Mouse (Mus musculus): ENCODE results near the gene Zfp324.

Zfp324 gene

GRCm38 (mm10) chr7:12966104-12966845 lies 637 bp downstream of the Zfp324 start:
- DNase-seq (ENCODE audit: low read depth in 2 of 2, low spot score in 2 of 2): peak; percentile 15 to 30

GRCm38 (mm10) chr7:12970906-12971305 lies 5.3 kb downstream of the Zfp324 start:
- DNase-seq (ENCODE audit: low read depth in 2 of 2, low spot score in 2 of 2): no peak

GRCm38 (mm10) chr7:12977682-12978389 lies 12.2 kb downstream of the Zfp324 start, which contains the start of gene Zfp446:
Gene Zfp446, plus strand, starts transcription at chr7:12977848.
- peak; percentile 96 to 97 for DNase-seq (ENCODE audit: low read depth in 2 of 2, low spot score in 2 of 2)

- DNase-seq (ENCODE audit: low read depth in 2 of 2, low spot score in 2 of 2): no peak
Observed at GRCm38 (mm10) chr7:12978931-12979722, 13.5 kb downstream of the Zfp324 start.

GRCm38 (mm10) chr7:12979776-12980175 lies 14.1 kb downstream of the Zfp324 start:
- no peak for DNase-seq (ENCODE audit: low read depth in 2 of 2, low spot score in 2 of 2)

- DNase-seq (ENCODE audit: low read depth in 2 of 2, low spot score in 2 of 2): no peak
Observed at GRCm38 (mm10) chr7:12980291-12980690, 14.7 kb downstream of the Zfp324 start.

- no peak for DNase-seq (ENCODE audit: low read depth in 2 of 2, low spot score in 2 of 2)
Observed at GRCm38 (mm10) chr7:12985724-12986123, 20.1 kb downstream of the Zfp324 start.

GRCm38 (mm10) chr7:12986906-12987305 lies 21.3 kb downstream of the Zfp324 start:
- DNase-seq (ENCODE audit: low read depth in 2 of 2, low spot score in 2 of 2): no peak

- no peak for DNase-seq (ENCODE audit: low read depth in 2 of 2, low spot score in 2 of 2)
Observed at GRCm38 (mm10) chr7:12987409-12988189, 22.0 kb downstream of the Zfp324 start.

- DNase-seq (ENCODE audit: low read depth in 2 of 2, low spot score in 2 of 2): peak; percentile 44 to 66
Observed at GRCm38 (mm10) chr7:12992222-12992621, 26.6 kb downstream of the Zfp324 start.

- no peak for DNase-seq (ENCODE audit: low read depth in 2 of 2, low spot score in 2 of 2)
Observed at GRCm38 (mm10) chr7:12993148-12993547, 27.5 kb downstream of the Zfp324 start.

- no peak for DNase-seq (ENCODE audit: low read depth in 2 of 2, low spot score in 2 of 2)
Observed at GRCm38 (mm10) chr7:12995862-12996261, 30.2 kb downstream of the Zfp324 start.

- DNase-seq (ENCODE audit: low read depth in 2 of 2, low spot score in 2 of 2): no peak
Observed at GRCm38 (mm10) chr7:12997230-12997629, 31.6 kb downstream of the Zfp324 start.

GRCm38 (mm10) chr7:12998053-12998452 lies 32.4 kb downstream of the Zfp324 start, which contains the start of gene Slc27a5:
Gene Slc27a5, minus strand, starts transcription at chr7:12998192.
- DNase-seq (ENCODE audit: low read depth in 2 of 2, low spot score in 2 of 2): no peak

GRCm38 (mm10) chr7:12998851-12999250 lies 33.2 kb downstream of the Zfp324 start, which contains the start of gene Trim28:
Gene Trim28, plus strand, starts transcription at chr7:12999114.
- DNase-seq (ENCODE audit: low read depth in 2 of 2, low spot score in 2 of 2): no peak

GRCm38 (mm10) chr7:13001584-13001983 lies 35.9 kb downstream of the Zfp324 start:
- no peak for DNase-seq (ENCODE audit: low read depth in 2 of 2, low spot score in 2 of 2)

GRCm38 (mm10) chr7:13003380-13003779 lies 37.7 kb downstream of the Zfp324 start:
- DNase-seq (ENCODE audit: low read depth in 2 of 2, low spot score in 2 of 2): no peak

GRCm38 (mm10) chr7:13006011-13006410 lies 40.4 kb downstream of the Zfp324 start:
- DNase-seq (ENCODE audit: low read depth in 2 of 2, low spot score in 2 of 2): no peak

GRCm38 (mm10) chr7:13006531-13006930 lies 40.9 kb downstream of the Zfp324 start:
- no peak for DNase-seq (ENCODE audit: low read depth in 2 of 2, low spot score in 2 of 2)

GRCm38 (mm10) chr7:13007341-13008092 lies 41.9 kb downstream of the Zfp324 start:
- DNase-seq (ENCODE audit: low read depth in 2 of 2, low spot score in 2 of 2): no peak
